Mouse (Mus musculus) testis, adult 2 months (tissue): ENCODE results near the gene Bag6. TPM values are rescaled to one million over a fixed set of nuclear protein-coding genes. Genes with fewer than 3 reads are reported as not detected.

ENCODE experiments used
- H3K27ac ChIP-seq: fragments of 200-500 bp; 2 replicates; pipeline ENCODE4 v1.5.1; 2012; ENCODE audit warnings: low read depth, low read length; ENCODE audit not compliant: control insufficient read depth, insufficient read depth
- H3K27me3 ChIP-seq: fragments of 200-500 bp; 2 replicates; pipeline ENCODE4 v1.6.1; 2012; ENCODE audit warnings: mild to moderate bottlenecking, low read length, moderate library complexity; ENCODE audit not compliant: control insufficient read depth, insufficient read depth
- H3K36me3 ChIP-seq: fragments of 200-500 bp; 2 replicates; pipeline ENCODE4 v1.6.1; 2012; ENCODE audit warnings: mild to moderate bottlenecking, low read length; ENCODE audit not compliant: control insufficient read depth, insufficient read depth
- H3K4me1 ChIP-seq: fragments of 200-500 bp; 2 replicates; pipeline ENCODE4 v1.6.1; 2012; ENCODE audit warnings: low read length; ENCODE audit not compliant: control insufficient read depth, insufficient read depth
- H3K4me3 ChIP-seq: fragments of 200-500 bp; 2 replicates; pipeline ENCODE4 v1.5.1; 2012; ENCODE audit warnings: low read depth, mild to moderate bottlenecking, low read length, moderate library complexity, mixed read lengths; ENCODE audit not compliant: control insufficient read depth
- CTCF ChIP-seq: fragments of 200-500 bp; IDR thresholded peaks from 2 replicates; pipeline ENCODE4 v1.5.1; 2012; ENCODE audit warnings: low read depth, mild to moderate bottlenecking, inconsistent platforms, low read length, moderate library complexity; ENCODE audit not compliant: control insufficient read depth, insufficient read depth, insufficient replicate concordance
- POLR2A ChIP-seq: fragments of 200-500 bp; IDR thresholded peaks from 2 replicates; pipeline ENCODE4 v1.6.1; 2012; ENCODE audit warnings: low read depth, mild to moderate bottlenecking, inconsistent platforms, low read length, moderate library complexity; ENCODE audit not compliant: control insufficient read depth
- polyA plus RNA-seq: library from polyadenylated mRNA; depleted of rRNA; stranded (reverse); fragments of >200 nt; gene quantifications from 2 replicates; pipeline ENCODE4 v1.2.3, GENCODE M21; 2012

Gene Bag6
- polyA plus RNA-seq, 1 experiment = 709 TPM

GRCm38 (mm10) chr17:35186681-35187080 is 51.7 kb downstream of the Bag6 start:
- no peak overlapping the region for H3K27ac ChIP-seq
- no peaks in the 10 kb centered on the region for H3K36me3 ChIP-seq
- peaks cover 10% of the 10 kb centered on the region for H3K4me1 ChIP-seq
- H3K27me3 ChIP-seq = no peaks in the 10 kb centered on the region
- H3K4me3 ChIP-seq = no peak overlapping the region
- TF ChIP-seq POLR2A (no peak), CTCF (no peak)

DNA sequence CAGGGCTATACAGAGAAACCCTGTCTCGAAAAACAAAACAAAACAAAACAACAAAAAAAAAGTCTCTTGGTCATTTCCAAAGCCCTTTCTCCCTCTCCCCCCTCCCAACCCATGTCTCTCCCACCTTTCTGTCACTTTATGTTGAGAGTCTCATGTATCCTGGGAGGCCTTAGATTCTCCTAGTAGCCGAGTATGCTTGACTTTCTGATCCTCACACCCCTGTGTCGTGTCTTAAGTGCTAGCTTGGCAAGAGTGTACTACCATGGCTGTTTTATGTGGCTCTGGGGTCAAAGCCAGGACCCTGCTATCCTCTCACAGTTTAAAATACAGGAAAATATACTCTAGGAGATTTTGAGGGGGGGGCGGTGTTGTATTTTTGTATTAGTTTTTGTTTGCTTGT is 52.4 kb downstream of the Bag6 start:
- Histone ChIP-seq H3K36me3 (no peaks in the 10 kb centered on the region), H3K27me3 (no peaks in the 10 kb centered on the region), H3K4me1 (peaks cover 10% of the 10 kb centered on the region), H3K4me3 (no peak overlapping the region), H3K27ac (no peak overlapping the region)
- no peak for TF ChIP-seq POLR2A
- TF ChIP-seq CTCF = no peak

GRCm38 (mm10) chr17:35187959-35188610 is 53.1 kb downstream of the Bag6 start, which contains the start of gene Lst1:
Gene Lst1 (minus strand): TSS chr17:35188439.
- no peak within 1 kb of the TSS for H3K27ac ChIP-seq
- TF ChIP-seq POLR2A (no peak), CTCF (no peak)

DNA sequence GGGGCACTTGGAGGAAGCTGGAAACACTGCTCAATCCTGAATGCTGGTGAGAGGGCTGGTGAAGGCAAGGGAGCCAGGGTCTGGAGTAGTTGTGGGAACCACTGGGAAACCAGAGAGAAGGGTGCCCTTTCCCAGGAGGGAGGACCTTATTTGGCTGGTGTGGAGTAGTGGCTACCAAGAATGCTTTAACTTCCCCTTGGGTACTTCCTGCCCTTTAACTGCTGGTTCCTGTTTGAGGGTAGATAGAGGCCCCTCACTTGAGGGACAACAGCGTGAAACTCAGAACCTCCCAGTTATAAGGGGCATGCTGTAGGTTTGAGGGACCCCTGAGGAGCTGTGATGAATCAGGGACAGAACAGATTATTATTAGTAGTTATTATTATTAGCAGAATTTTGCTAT is 54.2 kb downstream of the Bag6 start:
- TF ChIP-seq POLR2A = no peak
- TF ChIP-seq CTCF = no peak
- Histone ChIP-seq H3K27ac (no peak overlapping the region), H3K4me1 (peaks cover 10% of the 10 kb centered on the region)

More at GRCm38 (mm10) chr17:35187959-35188610, 53.1 kb downstream of the Bag6 start, which contains the start of gene Lst1:
- no peaks in the 10 kb centered on the region for H3K27me3 ChIP-seq
- H3K4me3 ChIP-seq = no peak within 1 kb of the TSS
- H3K36me3 ChIP-seq = no peaks in the 10 kb centered on the region
- peaks cover 10% of the 10 kb centered on the region for H3K4me1 ChIP-seq

DNA sequence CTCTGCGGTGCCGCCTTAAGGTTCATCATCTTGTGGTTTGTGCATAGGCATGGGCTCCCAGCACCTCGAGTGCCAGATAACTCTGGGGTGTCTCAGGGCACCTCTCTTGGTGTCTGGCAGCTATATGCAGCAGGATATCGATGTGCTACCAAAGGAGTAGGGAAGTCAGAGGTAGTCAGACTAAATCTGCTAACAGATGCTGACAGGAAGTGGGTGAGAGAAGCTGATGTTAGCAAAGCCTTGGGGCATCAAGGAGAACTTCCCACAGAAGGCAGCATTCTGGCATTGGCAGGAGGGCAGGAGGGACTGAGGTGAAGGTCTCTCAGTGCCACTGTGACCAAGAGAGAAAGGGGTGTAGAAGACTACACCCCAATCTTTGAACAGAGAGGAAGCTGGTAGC is 55.1 kb downstream of the Bag6 start:
- Histone ChIP-seq H3K4me1 (peaks cover 13% of the 10 kb centered on the region), H3K27me3 (no peaks in the 10 kb centered on the region), H3K4me3 (no peak overlapping the region), H3K27ac (no peak overlapping the region), H3K36me3 (no peaks in the 10 kb centered on the region)
- TF ChIP-seq CTCF (no peak), POLR2A (no peak)

More for the DNA sequence above, 54.2 kb downstream of the Bag6 start:
- H3K27me3 ChIP-seq = no peaks in the 10 kb centered on the region
- H3K4me3 ChIP-seq = no peak overlapping the region
- H3K36me3 ChIP-seq = no peaks in the 10 kb centered on the region

GRCm38 (mm10) chr17:35191723-35192122 is 56.7 kb downstream of the Bag6 start:
- Histone ChIP-seq H3K27me3 (no peaks in the 10 kb centered on the region), H3K4me1 (peaks cover 14% of the 10 kb centered on the region), H3K36me3 (no peaks in the 10 kb centered on the region), H3K4me3 (no peak overlapping the region), H3K27ac (no peak overlapping the region)
- TF ChIP-seq CTCF (no peak), POLR2A (no peak)

DNA sequence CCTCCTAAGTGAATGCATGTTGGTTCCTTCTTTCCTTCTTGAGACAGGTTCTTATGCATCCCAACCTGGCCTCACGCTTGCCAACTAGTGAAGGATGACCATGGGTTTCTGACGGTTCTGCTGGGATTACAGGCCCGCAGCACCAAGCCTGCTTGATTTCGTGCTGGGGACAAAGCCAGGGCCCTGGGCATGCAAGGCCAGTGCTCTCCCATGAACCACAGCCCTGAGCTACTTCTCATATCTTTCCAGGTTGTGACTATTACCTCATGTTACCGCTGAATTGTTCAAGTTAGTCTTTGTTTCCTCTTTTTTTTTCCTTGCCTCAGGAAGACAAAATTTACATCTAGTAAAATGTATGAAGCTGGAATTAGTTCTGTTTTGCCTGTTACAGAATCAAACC is 57.9 kb downstream of the Bag6 start:
- Histone ChIP-seq H3K27me3 (no peaks in the 10 kb centered on the region), H3K4me3 (no peak overlapping the region), H3K27ac (no peak overlapping the region), H3K4me1 (peaks cover 13% of the 10 kb centered on the region), H3K36me3 (no peaks in the 10 kb centered on the region)
- TF ChIP-seq CTCF (no peak), POLR2A (no peak)
